Mouse (Mus musculus): ENCODE results near the gene Zfand2a. TPM values are rescaled to one million over a fixed set of nuclear protein-coding genes. Genes with fewer than 3 reads are reported as not detected.
A peak's percentile ranks its signal among the peaks of the same experiment; 100 is the strongest.

Gene Zfand2a
- polyA plus RNA-seq, 1 experiment = 12.4 TPM

GRCm38 (mm10) chr5:139423026-139423865 lies 61.1 kb downstream of the Zfand2a start, which contains the start of gene Gper1:
Gene Gper1, plus strand, starts transcription at chr5:139423151.
- H3K4me1 ChIP-seq (ENCODE audit: control insufficient read depth, insufficient read depth, low read length) = no peaks in the 10 kb centered on the region
- no peak within 1 kb of the TSS for H3K27ac ChIP-seq (ENCODE audit: insufficient read depth, low read depth, low read length)
- no peak for TF ChIP-seq CTCF (conservative IDR thresholded peaks at IDR 0.05; ENCODE audit: insufficient read depth, insufficient read length, low read depth, low read length)
- TF ChIP-seq POLR2A (IDR thresholded peaks at IDR 0.05; ENCODE audit: low read depth, low read length) = no peak
- no peaks in the 10 kb centered on the region for H3K36me3 ChIP-seq (ENCODE audit: control insufficient read depth, insufficient read depth, low read length)
- H3K4me3 ChIP-seq (ENCODE audit: insufficient read depth, low read depth, low read length) = peak within 1 kb of the TSS; percentile 23; the same call in 1 of the 2 replicates
- no peaks in the 10 kb centered on the region for H3K27me3 ChIP-seq (replicated peaks; ENCODE audit: control insufficient read depth, insufficient read depth, low read length)
- DNase-seq = no peak
- 47% methylated on average over 21 of the region's 21 CpGs for WGBS

Other genes with a start within 250 kb of the Zfand2a start
- gene Get4, start 232.2 kb downstream of the Zfand2a start, polyA plus RNA-seq (2012; rRNA removed) = 79.3 and 96.2 TPM in 2 replicates
- 29.5 and 34.2 TPM in 2 replicates for gene Adap1, start 158.9 kb downstream of the Zfand2a start, polyA plus RNA-seq (2012; rRNA removed)
- gene Cox19, start 133.1 kb downstream of the Zfand2a start, polyA plus RNA-seq (2012; rRNA removed) = 114 and 125 TPM in 2 replicates
- not detected in 2 replicates for gene Cyp2w1, start 131.9 kb downstream of the Zfand2a start, polyA plus RNA-seq (2012; rRNA removed)
- gene Gpr146, start 106.9 kb downstream of the Zfand2a start, polyA plus RNA-seq (2012; rRNA removed) = 39.1 and 43.0 TPM in 2 replicates
- gene C130050O18Rik, start 79.3 kb downstream of the Zfand2a start, polyA plus RNA-seq (2012; rRNA removed) = 3.0 and 4.3 TPM in 2 replicates
- 2.7 and 3.8 TPM in 2 replicates for gene Gper1, start 61.4 kb downstream of the Zfand2a start, polyA plus RNA-seq (2012; rRNA removed)
- 4.8 and 6.0 TPM in 2 replicates for gene 3110082I17Rik, start 24.0 kb downstream of the Zfand2a start, polyA plus RNA-seq (2012; rRNA removed)
- gene Uncx, start 58.9 kb upstream of the Zfand2a start, polyA plus RNA-seq (2012; rRNA removed) = 1.1 and 1.5 TPM in 2 replicates